Mouse (Mus musculus): Measurements from ENCODE around the gene Zbtb17. TPM values are rescaled to one million over a fixed set of nuclear protein-coding genes. Genes with fewer than 3 reads are reported as not detected.

Zbtb17 gene
- polyA plus RNA-seq, 1 experiment from 2014 or later: 13.3 TPM

DNA sequence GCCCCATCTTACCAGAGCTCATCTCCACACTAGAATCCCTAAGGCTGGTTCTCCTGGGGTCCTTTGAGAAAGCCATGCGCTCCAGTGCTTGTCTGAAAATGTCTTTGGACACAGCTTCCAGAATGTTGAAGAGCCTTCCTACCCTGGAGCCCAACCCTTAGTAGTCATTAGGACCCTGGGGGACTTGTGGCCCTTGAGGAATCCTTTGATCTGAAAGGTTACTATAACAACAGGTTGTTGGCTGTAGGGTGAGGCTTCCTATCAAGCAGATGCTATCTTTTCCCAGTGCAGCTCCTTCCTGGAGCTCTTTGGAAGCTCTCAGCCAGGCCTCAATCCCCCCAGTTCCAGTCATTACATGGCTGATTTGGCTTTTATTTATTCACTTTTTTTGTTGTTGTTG is 8.5 kb upstream of the Zbtb17 start, which contains the start of gene Srarp:
Gene Srarp (minus strand): TSS at position 132 of the 400 bp plus-strand sequence.
- DNase-seq (ENCODE audit: low spot score): no peak
- H3K27me3 ChIP-seq (ENCODE audit: control insufficient read depth, insufficient read depth, low read length): no peaks in the 10 kb centered on the region
- H3K4me1 ChIP-seq (replicated peaks; ENCODE audit: control insufficient read depth, insufficient read depth): no peaks in the 10 kb centered on the region
- H3K4me3 ChIP-seq (ENCODE audit: low read depth, low read length): no peak within 1 kb of the TSS
- no peak for ATAC-seq (ENCODE audit: low FRiP score, low TSS enrichment)
- 89% methylated on average over 1 of the region's 1 CpGs for WGBS
- H3K9ac ChIP-seq (ENCODE audit: low read length): no peak within 1 kb of the TSS
- H3K4me2 ChIP-seq (replicated peaks; ENCODE audit: low read depth): no peak within 1 kb of the TSS
- no peaks in the 10 kb centered on the region for H3K9me3 ChIP-seq (ENCODE audit: control insufficient read depth, low read length)
- TF ChIP-seq EP300 (optimal IDR thresholded peaks at IDR 0.05): no peak
- no peak for TF ChIP-seq CTCF (IDR thresholded peaks at IDR 0.05; ENCODE audit: low read depth)
- no peak within 1 kb of the TSS for H3K27ac ChIP-seq (replicated peaks)
- no peaks in the 10 kb centered on the region for H3K36me3 ChIP-seq (ENCODE audit: control insufficient read depth, insufficient read depth, low read length)

DNA sequence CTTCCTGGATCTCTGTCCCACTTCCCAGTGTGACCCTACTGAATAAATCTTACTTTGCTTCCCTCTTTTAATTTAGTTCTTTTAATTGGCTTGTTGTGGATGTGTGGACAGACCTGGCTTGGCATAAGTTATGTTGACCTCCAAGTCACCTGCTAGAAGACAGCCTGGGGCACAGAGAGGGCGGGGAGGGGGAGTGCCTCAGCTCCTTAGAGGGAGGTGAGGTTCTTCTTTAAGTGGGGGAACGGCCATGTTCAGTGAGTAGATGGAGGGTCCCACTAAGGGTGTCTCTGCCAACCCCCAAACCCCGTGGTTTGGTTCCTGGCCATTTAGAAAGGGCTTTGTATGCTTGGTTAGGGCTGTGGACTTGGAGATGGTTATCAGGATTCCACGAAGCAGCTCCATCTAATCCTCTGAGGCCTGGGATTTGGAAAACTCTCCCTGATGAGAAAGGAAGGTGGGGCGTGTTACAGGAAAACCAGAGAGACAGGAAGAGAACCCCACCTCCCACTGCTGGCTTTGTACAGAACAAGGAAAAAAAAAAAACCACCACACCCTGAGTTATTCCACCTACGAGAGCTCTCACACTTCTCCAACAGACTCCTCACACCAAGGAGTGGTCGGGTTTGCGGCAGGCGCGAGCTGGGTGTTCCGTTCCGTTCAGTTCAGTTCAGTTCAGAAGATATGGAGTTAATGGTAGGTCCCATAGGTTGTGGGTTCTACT is 5.2 kb upstream of the Zbtb17 start:
- Histone ChIP-seq H3K4me1 (replicated peaks; ENCODE audit: control insufficient read depth, insufficient read depth) (no peaks in the 10 kb centered on the region), H3K27ac (replicated peaks) (no peak overlapping the region), H3K9ac (ENCODE audit: low read length) (no peak overlapping the region), H3K4me2 (replicated peaks; ENCODE audit: low read depth) (no peak overlapping the region), H3K27me3 (ENCODE audit: control insufficient read depth, insufficient read depth, low read length) (no peaks in the 10 kb centered on the region), H3K4me3 (ENCODE audit: low read depth, low read length) (no peak overlapping the region), H3K9me3 (ENCODE audit: control insufficient read depth, low read length) (no peaks in the 10 kb centered on the region), H3K36me3 (ENCODE audit: control insufficient read depth, insufficient read depth, low read length) (no peaks in the 10 kb centered on the region)
- DNase-seq (ENCODE audit: low spot score) (no peak), ATAC-seq (ENCODE audit: low FRiP score, low TSS enrichment) (0 out of 2 replicates have a peak, but pooled peaks have one; percentile 47)
- no peak for TF ChIP-seq CTCF (IDR thresholded peaks at IDR 0.05; ENCODE audit: low read depth)
- WGBS: 51% methylated on average over 12 of the region's 12 CpGs

GRCm38 (mm10) chr4:141440877-141441276 is 3.6 kb upstream of the Zbtb17 start:
- Histone ChIP-seq H3K4me2 (replicated peaks; ENCODE audit: low read depth) (no peak overlapping the region), H3K4me1 (replicated peaks; ENCODE audit: control insufficient read depth, insufficient read depth) (0 out of 2 replicates have a peak, but pooled peaks cover 4% of the 10 kb centered on the region), H3K36me3 (ENCODE audit: control insufficient read depth, insufficient read depth, low read length) (no peaks in the 10 kb centered on the region), H3K9me3 (ENCODE audit: control insufficient read depth, low read length) (no peaks in the 10 kb centered on the region), H3K27ac (replicated peaks) (no peak overlapping the region), H3K4me3 (ENCODE audit: low read depth, low read length) (no peak overlapping the region), H3K9ac (ENCODE audit: low read length) (no peak overlapping the region), H3K27me3 (ENCODE audit: control insufficient read depth, insufficient read depth, low read length) (no peaks in the 10 kb centered on the region)
- TF ChIP-seq CTCF (IDR thresholded peaks at IDR 0.05; ENCODE audit: low read depth) (no peak), EP300 (optimal IDR thresholded peaks at IDR 0.05) (no peak)
- no peak for DNase-seq (ENCODE audit: low spot score)
- no peak for ATAC-seq (ENCODE audit: low FRiP score, low TSS enrichment)

- WGBS: 37% methylated on average over 11 of the region's 11 CpGs
Observed at GRCm38 (mm10) chr4:141443641-141444429, 619 bp upstream of the Zbtb17 start.

DNA sequence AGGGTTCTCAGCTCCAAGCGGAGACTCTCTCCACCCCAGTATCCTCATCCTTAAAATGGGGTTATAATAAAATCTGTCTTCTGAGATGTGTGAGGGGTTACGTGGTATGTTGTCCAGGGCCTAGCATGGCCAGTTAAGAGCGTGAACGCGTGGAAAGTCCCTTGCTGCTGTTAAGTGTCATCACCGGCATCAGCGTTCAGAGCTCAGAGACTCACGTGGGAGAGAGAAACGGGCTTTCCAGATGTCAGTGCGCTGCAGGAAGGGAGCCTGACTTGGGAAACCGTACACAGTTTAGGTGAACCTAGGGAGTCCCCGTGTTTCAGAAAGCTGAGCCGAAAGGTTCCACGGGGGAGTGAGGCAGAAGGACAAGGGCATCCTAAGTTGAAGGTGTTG is 870 bp downstream of the Zbtb17 start:
- 14% methylated on average over 14 of the region's 14 CpGs for WGBS
- DNase-seq (ENCODE audit: low spot score) (no peak), ATAC-seq (ENCODE audit: low FRiP score, low TSS enrichment) (no peak)
- Histone ChIP-seq H3K4me1 (replicated peaks; ENCODE audit: control insufficient read depth, insufficient read depth) (0 out of 2 replicates have a peak, but pooled peaks cover 4% of the 10 kb centered on the region), H3K4me3 (ENCODE audit: low read depth, low read length) (peak overlapping the region; percentile 100), H3K9ac (ENCODE audit: low read length) (peak overlapping the region; percentile 89), H3K9me3 (ENCODE audit: control insufficient read depth, low read length) (no peaks in the 10 kb centered on the region), H3K4me2 (replicated peaks; ENCODE audit: low read depth) (peak overlapping the region; percentile 95), H3K36me3 (ENCODE audit: control insufficient read depth, insufficient read depth, low read length) (peaks cover 6% of the 10 kb centered on the region; the same call in 1 of the 2 replicates), H3K27me3 (ENCODE audit: control insufficient read depth, insufficient read depth, low read length) (no peaks in the 10 kb centered on the region), H3K27ac (replicated peaks) (peak overlapping the region; percentile 79)
- TF ChIP-seq EP300 (optimal IDR thresholded peaks at IDR 0.05): no peak
- no peak for TF ChIP-seq CTCF (IDR thresholded peaks at IDR 0.05; ENCODE audit: low read depth)

More at GRCm38 (mm10) chr4:141443641-141444429, 619 bp upstream of the Zbtb17 start:
- ATAC-seq (ENCODE audit: low FRiP score, low TSS enrichment) (no peak), DNase-seq (ENCODE audit: low spot score) (no peak)
- no peak for TF ChIP-seq EP300 (optimal IDR thresholded peaks at IDR 0.05)
- TF ChIP-seq CTCF (IDR thresholded peaks at IDR 0.05; ENCODE audit: low read depth): no peak
- H3K27ac ChIP-seq (replicated peaks): no peak overlapping the region; the same call in 1 of the 2 replicates
- H3K4me3 ChIP-seq (ENCODE audit: low read depth, low read length): peak overlapping the region; percentile 100
- H3K4me1 ChIP-seq (replicated peaks; ENCODE audit: control insufficient read depth, insufficient read depth): 0 out of 2 replicates have a peak, but pooled peaks cover 4% of the 10 kb centered on the region
- peaks cover 4% of the 10 kb centered on the region; the same call in 1 of the 2 replicates for H3K36me3 ChIP-seq (ENCODE audit: control insufficient read depth, insufficient read depth, low read length)
- peak overlapping the region; percentile 95 for H3K4me2 ChIP-seq (replicated peaks; ENCODE audit: low read depth)
- no peaks in the 10 kb centered on the region for H3K9me3 ChIP-seq (ENCODE audit: control insufficient read depth, low read length)
- H3K27me3 ChIP-seq (ENCODE audit: control insufficient read depth, insufficient read depth, low read length): no peaks in the 10 kb centered on the region
- peak overlapping the region; percentile 89 for H3K9ac ChIP-seq (ENCODE audit: low read length)

Measured in stomach, postnatal 0 days (tissue).